In the genomic region with DNA sequence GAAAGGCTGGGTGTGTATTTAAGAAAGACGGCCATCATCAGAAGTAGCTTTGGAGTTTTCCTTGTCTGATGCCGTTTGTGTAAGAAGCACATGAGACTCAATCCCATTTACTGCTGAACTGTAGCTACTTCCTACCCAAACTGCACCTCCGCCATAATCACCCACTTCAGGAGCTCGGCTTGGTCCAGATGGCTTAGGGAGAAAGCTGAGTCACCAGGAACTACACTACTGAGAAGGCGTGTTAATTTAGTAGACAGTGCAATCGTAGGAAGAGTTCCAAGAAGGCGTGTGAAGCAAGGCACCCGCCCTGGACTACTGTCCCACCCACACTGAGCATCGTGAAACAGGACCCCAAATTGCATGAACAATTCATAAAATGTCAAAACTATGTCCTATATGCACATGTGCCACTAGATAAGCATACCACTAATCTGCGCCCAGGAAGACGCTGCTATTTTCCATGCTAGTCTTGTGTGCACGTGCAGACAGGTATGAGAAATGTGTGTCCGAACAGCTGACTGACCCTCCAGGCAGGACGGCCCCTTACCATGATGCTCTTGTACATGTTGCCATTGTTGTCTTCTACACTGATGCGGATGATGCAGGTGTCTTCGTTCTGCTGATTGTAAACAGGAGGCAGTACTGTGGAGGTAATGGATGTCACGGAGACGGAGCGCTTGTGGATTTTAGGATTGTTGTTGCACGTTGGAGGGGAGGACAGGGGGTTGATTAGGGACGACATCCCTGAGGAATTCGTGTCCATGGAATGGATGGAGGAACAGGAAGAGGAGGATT, we compare ENCODE assay signal across 9 mouse cellular contexts.
DNase-seq lines count a peak whose midpoint lies in the region; ATAC-seq and TF ChIP-seq lines count a peak whose summit lies in the region.
"Had no signal": no experiment of that assay in that cellular context is flagged by ENCODE, and none has a peak within 500 bp of the region (broad histone marks: within the 10 kb centered on the region; RNA-seq: fewer than 3 reads in every experiment).

No protein-coding gene starts in this region.

- no peak overlapping the region for H3K4me3 ChIP-seq in hindbrain, embryonic 12.5 days
- H3K4me3 ChIP-seq in hindbrain, embryonic 14.5 days (replicated peaks; ENCODE audit: low read length): no peak overlapping the region
- H3K4me3 ChIP-seq in testis, adult 2 months (ENCODE audit: control insufficient read depth, low read depth, low read length): no peak overlapping the region
- H3K4me3 ChIP-seq in left cerebral cortex, adult 2 months: no peak overlapping the region

- H3K9me3 ChIP-seq in hindbrain, embryonic 12.5 days (replicated peaks): no peaks in the 10 kb centered on the region
- no peaks in the 10 kb centered on the region for H3K9me3 ChIP-seq in hindbrain, embryonic 14.5 days (ENCODE audit: control insufficient read depth, low read length)

- no peaks in the 10 kb centered on the region for H3K27me3 ChIP-seq in hindbrain, embryonic 12.5 days
- H3K27me3 ChIP-seq in hindbrain, embryonic 14.5 days (ENCODE audit: control insufficient read depth, insufficient read depth, low read length): no peaks in the 10 kb centered on the region
- H3K27me3 ChIP-seq in testis, adult 2 months (ENCODE audit: control insufficient read depth, insufficient read depth, low read length): no peaks in the 10 kb centered on the region
- H3K27me3 ChIP-seq: CH12.LX had no signal

- no peak for DNase-seq in hindbrain, embryonic 14.5 days (ENCODE audit: low spot score)
- no peak for DNase-seq in testis, postnatal 14 days (ENCODE audit: low spot score)
- peak; percentile 45 to 66 for DNase-seq in left cerebral cortex, adult 2 months (ENCODE audit: extremely low spot score in 1 of 2, low spot score in 2 of 2)
- no peak for DNase-seq in cerebellum, adult 9-11 months
- no peak for DNase-seq in gastrocnemius, postnatal 4 days (ENCODE audit: low spot score in 2 of 2)

- intact Hi-C loops in left cerebral cortex, adult 2 months (cut with DNase I): loop anchor here (1.0 to 5.0 kb wide), 3 partner anchors 242 to 378 kb away; a partner anchor contains a TSS

- no peaks in the 10 kb centered on the region; the same call in 1 of the 2 replicates for H3K36me3 ChIP-seq in hindbrain, embryonic 12.5 days
- H3K36me3 ChIP-seq in hindbrain, embryonic 14.5 days (replicated peaks; ENCODE audit: control insufficient read depth, insufficient read depth): peaks cover 11% of the 10 kb centered on the region; the same call in 1 of the 2 replicates
- no peaks in the 10 kb centered on the region; the same call in 1 of the 2 replicates for H3K36me3 ChIP-seq in testis, adult 2 months (ENCODE audit: control insufficient read depth, insufficient read depth, low read length)

- peaks cover 5% of the 10 kb centered on the region; the same call in 1 of the 2 replicates for H3K4me1 ChIP-seq in hindbrain, embryonic 12.5 days
- H3K4me1 ChIP-seq in hindbrain, embryonic 14.5 days (replicated peaks; ENCODE audit: control insufficient read depth, insufficient read depth, low read length): peaks cover 7% of the 10 kb centered on the region
- no peaks in the 10 kb centered on the region; the same call in 1 of the 2 replicates for H3K4me1 ChIP-seq in testis, adult 2 months (ENCODE audit: control insufficient read depth, insufficient read depth, low read length)

- H3K27ac ChIP-seq in hindbrain, embryonic 12.5 days: no peak overlapping the region
- no peak overlapping the region for H3K27ac ChIP-seq in hindbrain, embryonic 14.5 days
- 0 out of 2 replicates have a peak overlapping the region, but pooled peaks have one; percentile 15 for H3K27ac ChIP-seq in testis, adult 2 months (ENCODE audit: control insufficient read depth, insufficient read depth, low read depth, low read length)
- peak overlapping the region; percentile 34; the same call in 1 of the 2 replicates for H3K27ac ChIP-seq in left cerebral cortex, adult 2 months

- no peak for ATAC-seq in hindbrain, embryonic 12.5 days (ENCODE audit: low FRiP score)
- ATAC-seq in hindbrain, embryonic 14.5 days (ENCODE audit: low FRiP score): no peak

- no peak overlapping the region for H3K4me2 ChIP-seq in hindbrain, embryonic 12.5 days (replicated peaks)
- no peak overlapping the region for H3K4me2 ChIP-seq in hindbrain, embryonic 14.5 days (replicated peaks)

- no peak for TF ChIP-seq CTCF in testis, adult 2 months (IDR thresholded peaks at IDR 0.05; ENCODE audit: control insufficient read depth, insufficient read depth, insufficient replicate concordance, low read depth, low read length)
- TF ChIP-seq CTCF in left cerebral cortex, adult 2 months (IDR thresholded peaks at IDR 0.05): no peak

- H3K9ac ChIP-seq in hindbrain, embryonic 12.5 days: 0 out of 2 replicates have a peak overlapping the region, but pooled peaks have one; percentile 4
- no peak overlapping the region for H3K9ac ChIP-seq in hindbrain, embryonic 14.5 days
- H3K9ac ChIP-seq: liver, postnatal 0 days had no signal

- 89% methylated on average over 22 of the region's 22 CpGs for WGBS in hindbrain, embryonic 12.5 days
- WGBS in hindbrain, embryonic 14.5 days: 88% methylated on average over 22 of the region's 22 CpGs

- TF ChIP-seq POLR2A in testis, adult 2 months (IDR thresholded peaks at IDR 0.05; ENCODE audit: control insufficient read depth, low read depth, low read length): no peak

Comparison
In these comparisons a context has a peak if more than half of its experiments do, and no peak if none do; other contexts are left out.
1. H3K27ac ChIP-seq: peak in testis, adult 2 months (single experiment) and left cerebral cortex, adult 2 months (single experiment); none in hindbrain, embryonic 12.5 days (single experiment) and hindbrain, embryonic 14.5 days (single experiment).
2. DNase-seq: peak in left cerebral cortex, adult 2 months (2 of 2); none in hindbrain, embryonic 14.5 days (single experiment), testis, postnatal 14 days (single experiment), cerebellum, adult 9-11 months (single experiment) and gastrocnemius, postnatal 4 days (0 of 2).